Mouse (Mus musculus) forebrain, embryonic 10.5 days (tissue): ENCODE measurements at regions not wholly inside any gene's neighbourhood (a gene's known extent, or its start where the extent isn't known, plus 50 kb on each side); places are given as distances from the start of the nearest gene placed in this dataset.

Source experiments
- DNase-seq: peaks from one replicate; pipeline ENCODE4 v3.0.0-alpha.2; 2017; ENCODE audit warnings: low spot score; ENCODE audit errors: extremely low spot score
- H3K27ac ChIP-seq: fragments of 300-500 bp; sonication (generic); 2 replicates; pipeline ENCODE4 v1.5.1; 2016; ENCODE audit warnings: mild to moderate bottlenecking
- H3K27me3 ChIP-seq: fragments of 300-500 bp; sonication (generic); 2 replicates; pipeline ENCODE4 v1.6.1; 2016; ENCODE audit warnings: mild to moderate bottlenecking; ENCODE audit not compliant: poor library complexity, severe bottlenecking
- H3K36me3 ChIP-seq: fragments of 300-500 bp; sonication (generic); replicated peaks from 2 replicates; pipeline ENCODE4 v1.6.1; 2016; ENCODE audit warnings: mild to moderate bottlenecking, moderate library complexity
- H3K4me1 ChIP-seq: fragments of 300-500 bp; sonication (generic); 2 replicates; pipeline ENCODE4 v1.6.1; 2016
- H3K4me3 ChIP-seq: fragments of 300-500 bp; sonication (generic); 2 replicates; pipeline ENCODE4 v1.5.1; 2016; ENCODE audit warnings: mild to moderate bottlenecking, moderate library complexity
- H3K9me3 ChIP-seq: fragments of 300-500 bp; sonication (generic); 2 replicates; pipeline ENCODE4 v1.6.1; 2016; ENCODE audit warnings: mild to moderate bottlenecking, moderate library complexity
- WGBS: fragments of 180-500 bp; shearing (Covaris S2); methylation state at CpG from one replicate; pipeline ENCODE4 v1.1.7; 2016; 5-methylcytosine and 5-hydroxymethylcytosine counted together

DNA sequence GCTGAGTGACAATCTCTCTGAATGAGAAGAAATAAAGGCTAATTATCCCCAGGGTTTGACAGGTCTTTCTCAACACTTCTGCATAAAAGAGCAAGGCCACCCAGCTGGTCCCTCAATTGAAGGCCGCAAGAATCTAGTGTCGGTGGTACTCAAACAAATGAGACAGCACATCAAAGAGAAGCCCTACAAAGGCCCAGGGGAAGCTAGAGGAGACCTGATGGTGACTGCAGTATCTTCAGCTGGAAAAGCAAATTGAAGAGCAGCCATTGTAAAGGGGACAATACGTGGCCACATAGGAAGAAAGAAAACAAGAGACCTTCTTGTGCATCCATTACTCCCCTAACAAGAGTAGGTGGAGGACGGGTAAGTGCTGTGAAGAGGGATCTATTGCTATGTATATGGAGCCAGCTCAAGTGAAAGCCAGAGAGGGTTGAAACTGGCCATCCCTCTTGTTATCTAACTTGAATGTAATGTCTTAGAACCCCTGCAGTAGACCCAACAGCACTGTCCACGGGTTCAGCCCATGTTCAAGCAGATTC is 58.8 kb upstream of the Tns3 start:
- H3K9me3 ChIP-seq, result no peaks in the 10 kb centered on the region
- H3K4me3 ChIP-seq, result no peak overlapping the region
- H3K27me3 ChIP-seq, result no peaks in the 10 kb centered on the region
- no peak for DNase-seq
- H3K4me1 ChIP-seq, result peaks cover 14% of the 10 kb centered on the region
- H3K27ac ChIP-seq, result no peak overlapping the region
- WGBS, result 9% methylated on average over 5 of the region's 5 CpGs
- no peaks in the 10 kb centered on the region for H3K36me3 ChIP-seq

DNA sequence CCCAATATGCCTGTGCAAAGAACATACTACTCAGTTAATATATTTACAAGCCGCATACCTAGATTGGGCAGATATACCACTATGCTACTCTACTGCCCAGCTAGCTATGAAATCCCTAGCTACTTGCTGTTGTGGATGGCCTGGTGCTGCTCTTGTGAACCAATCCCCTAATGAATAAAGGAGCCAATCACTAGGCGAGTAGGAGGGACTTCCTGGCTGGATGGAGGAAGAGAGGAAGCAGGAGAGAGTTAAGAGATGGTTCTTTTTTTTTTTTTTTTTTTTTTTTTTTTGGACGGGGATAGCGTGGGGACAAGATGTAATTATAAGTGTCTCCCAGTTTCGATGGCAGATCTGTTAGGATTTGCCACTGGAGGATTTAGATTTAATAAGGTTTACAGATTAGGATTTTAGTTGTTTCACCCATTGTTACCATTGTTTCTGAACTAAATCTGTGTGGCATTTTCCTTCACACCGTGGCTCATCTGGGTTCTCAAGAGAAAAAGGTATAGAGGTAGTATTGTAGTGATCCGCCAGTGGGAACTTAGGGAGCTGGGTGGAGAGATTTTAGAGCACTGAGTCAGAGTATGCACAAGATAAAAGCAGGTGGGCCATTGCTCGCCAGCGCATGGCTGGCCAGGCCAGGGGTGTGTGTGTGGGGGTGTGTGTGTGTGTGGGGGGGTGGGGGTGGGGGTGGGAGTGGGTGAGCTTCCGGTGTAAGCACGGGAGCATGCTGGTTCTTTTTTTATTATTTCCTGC is 55.1 kb upstream of the Tns3 start:
- WGBS, result 86% methylated on average over 11 of the region's 11 CpGs
- H3K36me3 ChIP-seq, result no peaks in the 10 kb centered on the region
- H3K27me3 ChIP-seq, result no peaks in the 10 kb centered on the region
- peaks cover 17% of the 10 kb centered on the region for H3K4me1 ChIP-seq
- no peak for DNase-seq
- no peak overlapping the region for H3K27ac ChIP-seq
- no peaks in the 10 kb centered on the region for H3K9me3 ChIP-seq
- no peak overlapping the region for H3K4me3 ChIP-seq

DNA sequence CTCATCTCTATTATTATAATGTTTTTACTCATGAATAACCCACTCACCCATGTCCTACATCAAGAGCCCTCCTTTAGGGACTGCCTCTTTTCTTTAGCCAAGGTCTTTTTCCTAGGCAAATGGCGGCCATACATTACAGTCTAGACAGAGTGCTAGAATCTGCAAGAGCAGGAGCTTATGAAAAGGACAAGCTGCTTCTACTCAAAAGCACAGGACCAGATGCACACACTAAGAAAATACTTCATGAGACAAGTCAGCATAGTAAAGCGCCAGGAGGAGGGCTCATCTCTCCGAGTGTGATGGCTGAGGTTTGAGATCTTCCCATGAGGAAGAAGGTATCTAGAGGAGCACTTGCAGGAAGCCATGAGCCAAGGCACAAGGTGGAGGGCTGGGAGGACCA is 53.4 kb upstream of the Tns3 start:
- Histone ChIP-seq H3K27ac (no peak overlapping the region), H3K4me1 (peaks cover 5% of the 10 kb centered on the region; the same call in 1 of the 2 replicates), H3K4me3 (no peak overlapping the region), H3K9me3 (no peaks in the 10 kb centered on the region), H3K27me3 (no peaks in the 10 kb centered on the region), H3K36me3 (no peaks in the 10 kb centered on the region)
- 93% methylated on average over 3 of the region's 3 CpGs for WGBS
- no peak for DNase-seq

DNA sequence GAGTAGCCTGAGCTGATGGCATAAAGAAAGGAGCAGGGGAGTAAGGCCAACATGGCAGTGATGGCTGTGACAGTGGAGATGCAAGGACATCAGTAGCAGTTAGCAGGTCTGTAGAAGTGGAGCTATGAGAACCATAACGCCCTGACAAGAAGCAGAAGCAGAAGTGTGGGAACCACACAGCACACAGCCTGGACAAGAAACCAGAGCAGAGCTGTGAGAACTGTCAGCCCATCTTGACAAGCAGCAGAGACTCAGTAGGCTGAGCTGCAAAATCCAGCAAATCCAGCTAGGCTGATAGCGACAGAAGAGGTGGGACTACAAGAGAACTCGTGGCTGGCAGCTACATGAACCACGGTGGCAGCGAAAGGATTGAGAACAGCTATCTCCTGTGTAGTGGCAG is 52.5 kb upstream of the Tns3 start:
- H3K36me3 ChIP-seq, result no peaks in the 10 kb centered on the region
- 88% methylated on average over 5 of the region's 5 CpGs for WGBS

DNA sequence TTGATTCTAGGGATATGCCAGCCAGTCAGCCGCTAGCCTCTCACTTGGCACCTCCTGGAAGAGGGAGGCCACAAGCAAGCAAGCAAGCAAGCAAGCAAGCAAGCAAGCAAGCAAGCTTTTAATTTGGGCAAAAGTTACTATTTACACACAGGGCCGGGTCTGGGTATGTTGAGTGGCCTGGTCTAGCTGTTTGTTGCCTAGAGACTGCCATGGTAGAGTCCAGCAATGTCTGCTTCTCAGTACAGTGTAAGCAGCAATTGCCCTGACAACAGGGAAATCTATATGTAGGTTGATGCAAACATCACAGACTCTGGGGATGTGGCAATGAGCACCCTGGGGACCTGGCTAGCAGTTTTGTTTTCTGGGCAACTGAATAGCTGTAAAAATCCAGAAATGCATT is 51.4 kb upstream of the Tns3 start:
- DNase-seq, result no peak
- H3K4me1 ChIP-seq, result peaks cover 3% of the 10 kb centered on the region; the same call in 1 of the 2 replicates
- no peak overlapping the region for H3K27ac ChIP-seq
- WGBS, result 88% methylated on average over 2 of the region's 2 CpGs
- no peak overlapping the region for H3K4me3 ChIP-seq
- no peaks in the 10 kb centered on the region for H3K9me3 ChIP-seq
- H3K36me3 ChIP-seq, result no peaks in the 10 kb centered on the region
- no peaks in the 10 kb centered on the region for H3K27me3 ChIP-seq

More for the DNA sequence above, 52.5 kb upstream of the Tns3 start:
- Histone ChIP-seq H3K27ac (no peak overlapping the region), H3K4me3 (no peak overlapping the region), H3K9me3 (no peaks in the 10 kb centered on the region), H3K27me3 (no peaks in the 10 kb centered on the region), H3K4me1 (peaks cover 3% of the 10 kb centered on the region; the same call in 1 of the 2 replicates)
- no peak for DNase-seq
